Mouse (Mus musculus): ENCODE measurements around the gene Odf2. TPM values are rescaled to one million over a fixed set of nuclear protein-coding genes. Genes with fewer than 3 reads are reported as not detected.
A peak's percentile ranks its signal among the peaks of the same experiment; 100 is the strongest.

Odf2 gene
- polyA plus RNA-seq, 1 experiment from 2014 or later, result 66.8 TPM

DNA sequence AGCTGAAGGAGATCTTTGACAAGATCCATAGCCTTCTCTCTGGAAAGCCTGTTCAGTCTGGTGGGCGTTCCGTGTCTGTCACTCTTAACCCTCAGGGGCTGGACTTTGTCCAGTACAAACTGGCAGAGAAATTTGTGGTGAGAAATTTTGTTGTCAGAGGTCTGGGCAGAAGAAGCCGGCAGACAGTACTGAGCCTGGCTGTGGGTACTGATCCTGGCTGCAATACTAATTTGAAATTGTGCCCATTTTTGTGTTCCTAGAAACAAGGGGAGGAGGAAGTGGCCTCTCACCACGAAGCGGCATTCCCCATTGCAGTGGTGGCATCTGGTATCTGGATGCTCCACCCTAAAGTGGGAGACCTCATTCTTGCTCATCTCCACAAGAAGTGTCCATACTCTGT lies 59.9 kb downstream of the Odf2 start:
- H3K4me2 ChIP-seq, result no peak overlapping the region
- H3K36me3 ChIP-seq, result peaks cover 89% of the 10 kb centered on the region
- no peaks in the 10 kb centered on the region for H3K27me3 ChIP-seq (replicated peaks)
- no peaks in the 10 kb centered on the region for H3K4me1 ChIP-seq
- no peak overlapping the region for H3K4me3 ChIP-seq (replicated peaks)
- 96% methylated on average over 5 of the region's 5 CpGs for WGBS
- no peaks in the 10 kb centered on the region for H3K9me3 ChIP-seq (replicated peaks)
- ATAC-seq (ENCODE audit: low FRiP score), result no peak
- no peak overlapping the region for H3K9ac ChIP-seq (replicated peaks)
- H3K27ac ChIP-seq (replicated peaks), result no peak overlapping the region

DNA sequence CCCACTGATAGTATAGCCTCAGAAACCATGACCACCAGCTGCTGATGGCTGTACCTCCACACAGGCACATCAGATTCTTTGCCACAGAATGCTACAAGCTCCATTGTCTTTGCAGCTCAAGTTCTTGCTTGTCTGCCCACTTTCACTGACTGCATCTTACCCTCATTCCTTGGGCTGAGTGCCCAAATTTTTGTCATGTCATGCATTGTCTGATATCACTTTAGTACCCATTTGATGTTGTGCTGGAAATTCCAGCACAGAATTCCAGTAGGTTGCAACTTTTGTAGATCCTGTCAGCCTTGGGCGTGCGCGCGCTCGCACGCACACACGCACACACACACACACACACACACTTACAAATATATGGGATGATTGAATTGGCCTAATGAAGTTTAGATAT lies 72.2 kb downstream of the Odf2 start:
- no peaks in the 10 kb centered on the region for H3K9me3 ChIP-seq (replicated peaks)
- WGBS, result 98% methylated on average over 7 of the region's 7 CpGs
- H3K27ac ChIP-seq (replicated peaks), result no peak overlapping the region
- H3K36me3 ChIP-seq, result peaks cover 36% of the 10 kb centered on the region
- no peaks in the 10 kb centered on the region for H3K27me3 ChIP-seq (replicated peaks)
- ATAC-seq (ENCODE audit: low FRiP score), result no peak
- no peak overlapping the region for H3K4me3 ChIP-seq (replicated peaks)
- H3K4me1 ChIP-seq, result peaks cover 19% of the 10 kb centered on the region
- H3K9ac ChIP-seq (replicated peaks), result no peak overlapping the region
- no peak overlapping the region for H3K4me2 ChIP-seq

DNA sequence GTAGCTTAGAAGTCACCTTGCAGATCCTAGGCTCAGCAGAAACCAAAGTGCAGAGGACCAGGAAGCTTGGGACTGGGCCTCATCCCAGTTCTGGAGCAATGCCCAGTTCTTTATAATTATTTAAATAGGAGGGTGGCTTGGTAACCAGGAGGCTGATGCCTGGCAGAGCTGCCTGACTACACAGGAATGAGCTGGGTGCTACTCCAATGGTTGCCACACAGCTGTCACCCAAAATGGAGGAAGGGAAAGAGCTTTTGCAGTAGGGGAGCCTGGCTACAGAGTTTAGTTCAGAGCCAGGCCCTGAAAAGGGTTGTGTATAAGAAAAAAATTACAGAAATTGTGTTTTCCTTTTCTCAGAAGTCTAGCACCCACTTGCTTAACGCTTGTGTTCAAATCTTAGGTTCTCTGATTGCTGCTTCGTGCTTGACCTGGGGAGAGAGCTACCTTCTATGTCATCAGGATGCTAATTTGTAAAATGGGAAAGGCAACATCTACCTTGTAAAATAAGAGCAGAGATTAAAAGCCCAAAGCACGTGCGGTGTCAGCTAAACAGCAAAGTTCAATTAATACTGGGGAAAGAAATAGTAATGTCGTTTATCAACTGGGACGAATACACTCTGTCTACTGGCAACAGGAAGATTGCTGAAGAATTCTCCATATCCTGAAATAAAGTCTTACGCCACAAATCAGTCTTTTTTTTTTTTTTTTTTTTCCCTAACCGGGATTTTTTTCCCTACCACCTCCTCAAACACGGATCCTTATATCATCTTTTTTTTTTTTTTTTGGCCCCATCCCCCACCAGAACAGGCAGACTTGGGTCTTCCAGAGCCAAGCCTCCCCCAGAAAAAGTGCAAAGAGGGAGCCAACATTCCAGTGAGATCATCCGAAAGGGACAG lies 75.6 kb downstream of the Odf2 start:
- H3K9ac ChIP-seq (replicated peaks), result peak overlapping the region; percentile 87
- WGBS, result 12% methylated on average over 10 of the region's 10 CpGs
- no peak for ATAC-seq (ENCODE audit: low FRiP score)
- H3K4me3 ChIP-seq (replicated peaks), result peak overlapping the region; percentile 90
- H3K27me3 ChIP-seq (replicated peaks), result no peaks in the 10 kb centered on the region
- H3K36me3 ChIP-seq, result peaks cover 20% of the 10 kb centered on the region
- no peaks in the 10 kb centered on the region for H3K9me3 ChIP-seq (replicated peaks)
- peaks cover 49% of the 10 kb centered on the region for H3K4me1 ChIP-seq
- H3K27ac ChIP-seq (replicated peaks), result peak overlapping the region; percentile 99
- peak overlapping the region; percentile 71 for H3K4me2 ChIP-seq

DNA sequence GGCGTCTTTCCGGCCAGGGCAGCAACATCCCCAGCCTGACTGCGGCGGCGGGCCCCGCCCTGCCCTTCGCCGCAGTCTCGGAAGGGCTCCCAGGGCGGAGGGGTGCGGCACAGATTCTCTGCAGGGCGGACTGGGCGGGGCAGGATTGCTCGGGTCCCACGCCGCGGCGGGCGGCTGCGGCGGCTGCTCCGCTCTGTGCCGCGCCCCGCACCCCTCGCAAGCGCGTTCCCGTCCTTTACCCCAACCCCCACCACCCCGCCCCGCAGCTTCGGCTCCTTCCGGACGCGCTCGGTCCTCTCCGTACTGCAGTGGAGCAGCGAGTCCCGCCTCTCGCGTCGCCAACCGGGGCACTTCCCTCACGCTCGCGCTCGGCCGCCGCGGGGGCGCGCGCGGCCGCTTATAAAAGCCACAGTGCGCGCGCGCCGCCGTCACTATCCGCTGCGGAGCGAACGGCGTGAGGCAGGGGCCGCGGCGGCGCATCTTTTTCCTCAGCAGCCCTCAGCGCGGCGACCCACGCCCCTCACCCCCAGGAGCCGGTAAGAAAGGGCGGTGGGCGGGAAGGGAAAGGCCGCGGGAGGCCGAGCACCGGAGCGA lies 76.3 kb downstream of the Odf2 start, which contains the start of gene Sptan1:
Sptan1 (plus strand) TSS at position 311 of the 594 bp plus-strand sequence.
- Histone ChIP-seq H3K27ac (replicated peaks) (peak within 1 kb of the TSS; percentile 99), H3K4me1 (peaks cover 56% of the 10 kb centered on the region), H3K36me3 (peaks cover 20% of the 10 kb centered on the region), H3K9ac (replicated peaks) (peak within 1 kb of the TSS; percentile 100), H3K9me3 (replicated peaks) (no peaks in the 10 kb centered on the region), H3K27me3 (replicated peaks) (no peaks in the 10 kb centered on the region), H3K4me2 (peak within 1 kb of the TSS; percentile 71), H3K4me3 (replicated peaks) (peak within 1 kb of the TSS; percentile 90)
- peak; percentile 99 for ATAC-seq (ENCODE audit: low FRiP score)
- under 1% methylated on average over 72 of the region's 82 CpGs for WGBS

DNA sequence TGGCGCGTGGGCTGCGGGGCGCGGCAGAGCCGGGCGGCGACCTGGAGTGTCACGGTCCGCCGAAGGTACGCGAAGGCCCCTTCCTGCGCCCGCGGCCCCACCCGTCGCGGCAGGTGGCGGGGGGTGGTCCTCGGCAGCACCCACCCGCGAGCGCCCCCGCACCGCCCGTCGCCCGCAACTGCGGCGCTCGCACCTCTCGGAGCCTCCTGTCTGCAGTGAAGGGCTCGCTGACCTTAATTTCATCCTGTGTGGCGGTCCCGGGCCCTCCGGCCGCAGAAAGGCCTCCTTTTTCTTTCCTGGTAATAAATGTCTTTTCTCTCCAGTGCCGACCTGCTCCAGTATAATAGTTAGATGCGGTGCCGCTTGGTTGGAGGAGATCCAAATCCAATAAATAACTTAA lies 76.9 kb downstream of the Odf2 start:
- peak; percentile 72 for ATAC-seq (ENCODE audit: low FRiP score)
- Histone ChIP-seq H3K4me3 (replicated peaks) (peak overlapping the region; percentile 90), H3K27me3 (replicated peaks) (no peaks in the 10 kb centered on the region), H3K9ac (replicated peaks) (peak overlapping the region; percentile 100), H3K27ac (replicated peaks) (peak overlapping the region; percentile 99), H3K4me1 (peaks cover 61% of the 10 kb centered on the region), H3K9me3 (replicated peaks) (no peaks in the 10 kb centered on the region), H3K4me2 (peak overlapping the region; percentile 71), H3K36me3 (peaks cover 22% of the 10 kb centered on the region)
- under 1% methylated on average over 26 of the region's 41 CpGs for WGBS

DNA sequence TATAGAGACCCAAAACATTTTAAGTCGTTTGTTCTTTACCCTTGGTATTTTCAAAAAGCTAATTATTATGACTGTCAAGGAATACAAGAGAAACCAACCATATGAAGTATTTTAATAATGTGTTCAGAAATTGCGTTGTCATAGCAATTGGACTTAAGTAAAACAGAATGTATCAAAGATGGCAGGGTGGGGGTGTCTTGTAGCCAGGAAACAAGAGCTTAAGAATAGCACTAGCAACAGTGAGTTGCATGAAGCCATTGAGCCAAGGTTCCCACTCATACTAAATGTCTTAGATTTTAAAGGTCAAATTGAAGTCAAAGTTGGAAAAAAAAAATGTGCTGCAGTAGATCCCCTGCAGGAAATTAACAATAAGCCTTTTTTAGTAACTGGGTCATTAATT lies 77.8 kb downstream of the Odf2 start:
- no peaks in the 10 kb centered on the region for H3K27me3 ChIP-seq (replicated peaks)
- no peaks in the 10 kb centered on the region for H3K9me3 ChIP-seq (replicated peaks)
- H3K27ac ChIP-seq (replicated peaks), result peak overlapping the region; percentile 99; the same call in 1 of the 2 replicates
- WGBS, result 61% methylated on average over 2 of the region's 2 CpGs
- H3K4me1 ChIP-seq, result peaks cover 69% of the 10 kb centered on the region
- H3K4me3 ChIP-seq (replicated peaks), result peak overlapping the region; percentile 90
- H3K36me3 ChIP-seq, result peaks cover 24% of the 10 kb centered on the region
- H3K4me2 ChIP-seq, result peak overlapping the region; percentile 71
- H3K9ac ChIP-seq (replicated peaks), result peak overlapping the region; percentile 100
- no peak for ATAC-seq (ENCODE audit: low FRiP score)

DNA sequence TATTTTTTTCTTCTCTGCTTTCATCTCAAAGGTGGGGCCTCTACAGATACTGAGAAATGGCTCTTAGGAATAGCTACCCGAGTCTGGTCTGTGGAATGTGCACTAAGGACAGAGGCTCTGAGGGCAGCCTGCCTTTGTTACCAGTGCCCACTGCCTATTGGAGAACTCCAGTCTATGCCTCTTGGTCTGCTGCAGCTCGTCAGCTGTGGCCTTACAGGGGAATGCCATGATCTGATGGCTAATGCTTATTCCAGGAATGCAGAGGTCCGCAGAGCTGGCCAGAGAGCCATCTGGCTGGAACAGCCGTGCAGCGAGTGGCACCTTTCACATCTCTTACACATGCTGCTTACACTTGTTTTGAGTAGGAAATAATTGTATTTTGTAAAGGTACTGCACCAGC lies 78.7 kb downstream of the Odf2 start:
- peak overlapping the region; percentile 100; the same call in 1 of the 2 replicates for H3K9ac ChIP-seq (replicated peaks)
- ATAC-seq (ENCODE audit: low FRiP score), result no peak
- peak overlapping the region; percentile 90 for H3K4me3 ChIP-seq (replicated peaks)
- no peaks in the 10 kb centered on the region for H3K9me3 ChIP-seq (replicated peaks)
- H3K27me3 ChIP-seq (replicated peaks), result no peaks in the 10 kb centered on the region
- no peak overlapping the region for H3K27ac ChIP-seq (replicated peaks)
- peak overlapping the region; percentile 71 for H3K4me2 ChIP-seq
- peaks cover 24% of the 10 kb centered on the region for H3K36me3 ChIP-seq
- WGBS, result 40% methylated on average over 5 of the region's 5 CpGs
- H3K4me1 ChIP-seq, result peaks cover 77% of the 10 kb centered on the region

DNA sequence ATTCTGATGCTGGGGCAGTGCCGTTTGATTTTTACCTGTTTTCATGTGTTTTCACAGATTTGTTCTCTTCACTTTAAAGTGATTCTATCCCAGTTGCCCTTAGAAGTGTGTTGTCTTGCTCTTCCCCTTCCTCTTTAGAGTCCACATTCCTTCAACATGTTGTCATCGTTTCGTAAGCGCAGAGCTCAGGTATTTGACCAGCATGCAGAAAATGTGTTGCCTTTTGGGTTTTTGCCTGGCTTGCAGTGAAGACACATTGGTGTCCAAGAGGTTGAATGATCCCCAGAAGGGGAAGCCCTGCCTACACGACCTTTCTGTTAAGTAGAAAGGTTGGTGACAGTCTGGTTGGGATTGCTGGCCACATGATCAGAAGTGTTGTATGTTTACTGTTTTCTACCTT lies 79.6 kb downstream of the Odf2 start:
- Histone ChIP-seq H3K9ac (replicated peaks) (0 out of 2 replicates have a peak overlapping the region, but pooled peaks have one; percentile 5), H3K36me3 (peaks cover 24% of the 10 kb centered on the region), H3K27ac (replicated peaks) (no peak overlapping the region), H3K9me3 (replicated peaks) (no peaks in the 10 kb centered on the region), H3K27me3 (replicated peaks) (no peaks in the 10 kb centered on the region), H3K4me1 (peaks cover 72% of the 10 kb centered on the region), H3K4me2 (peak overlapping the region; percentile 71), H3K4me3 (replicated peaks) (peak overlapping the region; percentile 10; the same call in 1 of the 2 replicates)
- 81% methylated on average over 5 of the region's 5 CpGs for WGBS
- no peak for ATAC-seq (ENCODE audit: low FRiP score)

DNA sequence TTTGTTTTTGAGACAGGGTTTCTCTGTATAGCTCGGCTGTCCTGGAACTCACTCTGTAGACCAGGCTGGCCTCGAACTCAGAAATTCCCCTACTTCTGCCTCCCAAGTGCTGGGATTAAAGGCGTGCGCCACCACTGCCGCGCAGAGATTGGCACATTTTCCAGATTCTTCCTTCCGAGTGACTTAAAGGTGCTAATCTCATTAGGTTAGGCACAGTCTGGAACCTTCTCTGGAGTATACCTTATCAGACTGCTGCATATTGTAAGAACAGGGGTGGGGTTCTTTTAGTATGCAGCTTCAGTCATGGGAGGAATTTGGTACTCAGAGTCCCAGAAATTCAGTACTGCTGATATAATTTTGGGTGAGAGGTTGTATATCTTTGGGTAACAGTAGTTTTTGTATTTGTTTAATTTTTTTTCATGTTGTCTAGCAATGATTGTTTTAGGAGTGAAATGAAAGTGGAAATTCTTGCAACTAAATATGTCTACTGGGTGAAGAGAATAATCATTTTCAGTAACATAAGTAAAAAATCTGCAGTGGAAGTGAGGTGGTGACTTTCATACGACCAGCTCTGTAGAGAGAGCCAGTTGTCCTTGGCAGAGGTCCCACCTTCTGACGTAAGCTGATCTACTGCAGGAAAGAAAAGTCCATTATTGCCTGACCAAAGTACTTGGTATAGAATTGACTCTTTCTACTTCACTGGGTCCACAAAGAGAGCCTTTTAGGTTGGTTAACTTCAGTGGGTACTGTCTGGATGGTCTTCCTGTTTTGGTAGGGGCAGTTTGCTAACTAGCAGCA lies 83.0 kb downstream of the Odf2 start:
- WGBS, result 82% methylated on average over 9 of the region's 9 CpGs
- peak overlapping the region; percentile 26; the same call in 1 of the 2 replicates for H3K4me2 ChIP-seq
- no peak overlapping the region for H3K4me3 ChIP-seq (replicated peaks)
- H3K27me3 ChIP-seq (replicated peaks), result no peaks in the 10 kb centered on the region
- no peak overlapping the region for H3K9ac ChIP-seq (replicated peaks)
- H3K9me3 ChIP-seq (replicated peaks), result no peaks in the 10 kb centered on the region
- H3K27ac ChIP-seq (replicated peaks), result peak overlapping the region; percentile 48
- H3K36me3 ChIP-seq, result peaks cover 36% of the 10 kb centered on the region
- H3K4me1 ChIP-seq, result peaks cover 73% of the 10 kb centered on the region
- no peak; the same call in 1 of the 2 replicates for ATAC-seq (ENCODE audit: low FRiP score)

DNA sequence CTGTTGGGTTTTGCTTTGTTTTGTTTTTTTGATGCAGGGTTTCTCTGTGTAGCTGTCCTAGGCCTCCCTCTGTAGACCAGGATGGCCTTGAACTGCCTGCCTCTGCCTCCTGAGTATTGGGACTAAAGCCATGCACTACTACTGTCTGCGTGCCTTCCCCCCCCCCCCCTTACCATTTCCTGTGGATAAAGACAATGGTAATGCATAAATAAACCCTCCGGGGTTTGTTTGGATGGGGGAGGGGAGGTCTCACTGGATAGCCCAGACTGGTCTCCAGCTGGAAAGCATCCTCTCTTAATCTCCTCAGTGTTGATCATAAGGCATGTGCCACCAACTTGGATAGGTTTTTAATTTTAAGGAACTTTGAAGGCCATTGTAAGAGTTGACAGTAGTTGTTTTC lies 84.5 kb downstream of the Odf2 start:
- Histone ChIP-seq H3K9ac (replicated peaks) (no peak overlapping the region), H3K4me3 (replicated peaks) (no peak overlapping the region), H3K4me2 (no peak overlapping the region), H3K36me3 (peaks cover 36% of the 10 kb centered on the region), H3K4me1 (peaks cover 58% of the 10 kb centered on the region), H3K27ac (replicated peaks) (no peak overlapping the region), H3K27me3 (replicated peaks) (no peaks in the 10 kb centered on the region), H3K9me3 (replicated peaks) (no peaks in the 10 kb centered on the region)
- 7% methylated on average over 2 of the region's 2 CpGs for WGBS
- ATAC-seq (ENCODE audit: low FRiP score), result no peak

DNA sequence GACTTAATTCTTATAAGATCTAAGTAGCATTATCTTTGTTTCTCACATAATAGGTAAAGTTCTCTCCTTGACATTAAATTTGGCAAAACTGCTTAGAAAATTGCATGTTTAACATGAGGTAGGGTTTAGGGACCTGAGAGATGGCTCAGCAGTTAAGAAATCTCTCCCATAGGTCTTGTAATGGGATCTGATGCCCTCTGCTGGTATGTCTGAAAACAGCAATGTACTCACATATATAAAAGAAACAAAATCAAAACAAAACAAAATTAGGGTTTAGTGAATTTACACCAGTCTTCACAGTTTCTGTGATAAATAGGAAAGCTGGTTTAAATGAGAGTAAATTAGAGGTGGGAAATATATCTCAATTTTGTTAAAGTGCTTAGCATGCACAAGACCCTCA lies 88.3 kb downstream of the Odf2 start:
- peaks cover 25% of the 10 kb centered on the region for H3K4me1 ChIP-seq
- H3K4me2 ChIP-seq, result no peak overlapping the region
- H3K27me3 ChIP-seq (replicated peaks), result no peaks in the 10 kb centered on the region
- no peak for ATAC-seq (ENCODE audit: low FRiP score)
- H3K9me3 ChIP-seq (replicated peaks), result no peaks in the 10 kb centered on the region
- peaks cover 50% of the 10 kb centered on the region for H3K36me3 ChIP-seq
- no peak overlapping the region for H3K27ac ChIP-seq (replicated peaks)
- H3K9ac ChIP-seq (replicated peaks), result no peak overlapping the region
- no peak overlapping the region for H3K4me3 ChIP-seq (replicated peaks)

All from neural tube, embryonic 15.5 days (tissue).